Mouse (Mus musculus): ENCODE measurements around the gene Mrpl19.

GRCm38 (mm10) chr6:81955133-81955532 is 10.6 kb downstream of the Mrpl19 start:
- TF ChIP-seq MAX (IDR thresholded peaks at IDR 0.05; ENCODE audit: low read depth) (no peak), USF1 (IDR thresholded peaks at IDR 0.05; ENCODE audit: low read depth) (no peak), POLR2A (IDR thresholded peaks at IDR 0.05; ENCODE audit: insufficient read length, low read depth) (no peak), E2F4 (IDR thresholded peaks at IDR 0.05; ENCODE audit: insufficient read depth) (no peak)

Data from myocyte (in vitro differentiated cells).